Mouse (Mus musculus): ENCODE data around the gene Igsf9. TPM values are rescaled to one million over a fixed set of nuclear protein-coding genes. Genes with fewer than 3 reads are reported as not detected.

The Igsf9 gene
- total and polyA plus RNA-seq, 3 experiments: 0.12 to 0.38 TPM; not detected in 1

DNA sequence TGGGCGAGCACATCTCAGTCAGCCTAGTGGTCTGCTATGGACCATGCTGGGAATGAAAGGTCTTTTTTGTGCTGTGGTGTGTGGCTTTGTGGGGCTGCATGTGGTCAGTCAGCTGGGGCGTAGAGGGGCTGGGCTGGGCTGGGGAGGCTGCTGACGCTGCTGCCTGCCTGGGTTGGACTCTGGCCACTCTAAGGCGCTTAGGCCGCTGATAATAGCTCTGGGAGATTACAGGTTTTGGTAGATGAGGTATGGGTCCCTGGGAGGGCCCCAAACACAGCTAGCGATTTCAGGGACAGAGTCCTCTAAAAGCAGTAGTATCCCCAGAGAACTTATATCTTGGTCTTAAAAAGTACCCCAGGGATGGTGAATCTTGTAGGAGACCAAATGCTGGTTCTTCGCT is 7.2 kb downstream of the Igsf9 start:
- TF ChIP-seq ETS1 (IDR thresholded peaks at IDR 0.05; ENCODE audit: low read depth, low read length) (no peak), RCOR1 (IDR thresholded peaks at IDR 0.05; ENCODE audit: low read depth, low read length) (no peak), TCF12 (IDR thresholded peaks at IDR 0.05; ENCODE audit: low read depth, low read length) (no peak), E2F4 (IDR thresholded peaks at IDR 0.05; ENCODE audit: borderline replicate concordance, low read depth, low read length) (no peak), NELFE (IDR thresholded peaks at IDR 0.05; ENCODE audit: low read depth, low read length) (no peak), MXI1 (IDR thresholded peaks at IDR 0.05; ENCODE audit: low read depth, low read length) (no peak), MYB (IDR thresholded peaks at IDR 0.05; ENCODE audit: low read depth, low read length) (no peak), CHD2 (IDR thresholded peaks at IDR 0.05; ENCODE audit: low read length) (no peak), SIN3A (IDR thresholded peaks at IDR 0.05; ENCODE audit: low read length) (no peak), MEF2A (IDR thresholded peaks at IDR 0.05; ENCODE audit: extremely low read depth, insufficient replicate concordance, low read depth, low read length, poor library complexity, severe bottlenecking) (no peak), CTCF (IDR thresholded peaks at IDR 0.05 in 2 of 3, conservative IDR thresholded peaks at IDR 0.05 in 1 of 3; ENCODE audit: control insufficient read depth in 1 of 3, insufficient read depth in 1 of 3, low read depth in 2 of 3, low read length in 3 of 3, poor library complexity in 1 of 3, severe bottlenecking in 1 of 3) (no peak), MAZ (IDR thresholded peaks at IDR 0.05; ENCODE audit: low read depth, low read length) (no peak)
- Histone ChIP-seq H3K79me2 (ENCODE audit: control insufficient read depth, insufficient read depth, low read length, poor library complexity) (no peaks in the 10 kb centered on the region), H3K4me3 (ENCODE audit: control insufficient read depth in 1 of 2, insufficient read depth in 1 of 2, low read depth in 2 of 2, low read length in 2 of 2) (no peak overlapping the region), H3K36me3 (ENCODE audit: control insufficient read depth in 1 of 2, insufficient read depth in 2 of 2, low read length in 2 of 2) (no peaks in the 10 kb centered on the region), H3K27me3 (ENCODE audit: control insufficient read depth in 1 of 2, insufficient read depth in 2 of 2, low read length in 2 of 2) (peaks cover 4 to 8% of the 10 kb centered on the region in 2 experiments; a peak in 3 of 4 replicates), H3K4me1 (ENCODE audit: control insufficient read depth in 1 of 2, insufficient read depth in 2 of 2, low read length in 2 of 2) (no peaks in the 10 kb centered on the region), H3K27ac (ENCODE audit: control insufficient read depth, low read depth, low read length) (no peak overlapping the region), H3K9me3 (replicated peaks; ENCODE audit: insufficient read depth, low read length) (no peaks in the 10 kb centered on the region), H3K9ac (ENCODE audit: control insufficient read depth, low read depth, low read length, poor library complexity, severe bottlenecking) (no peak overlapping the region)
- DNase-seq (ENCODE audit: low read depth, low spot score): no peak

DNA sequence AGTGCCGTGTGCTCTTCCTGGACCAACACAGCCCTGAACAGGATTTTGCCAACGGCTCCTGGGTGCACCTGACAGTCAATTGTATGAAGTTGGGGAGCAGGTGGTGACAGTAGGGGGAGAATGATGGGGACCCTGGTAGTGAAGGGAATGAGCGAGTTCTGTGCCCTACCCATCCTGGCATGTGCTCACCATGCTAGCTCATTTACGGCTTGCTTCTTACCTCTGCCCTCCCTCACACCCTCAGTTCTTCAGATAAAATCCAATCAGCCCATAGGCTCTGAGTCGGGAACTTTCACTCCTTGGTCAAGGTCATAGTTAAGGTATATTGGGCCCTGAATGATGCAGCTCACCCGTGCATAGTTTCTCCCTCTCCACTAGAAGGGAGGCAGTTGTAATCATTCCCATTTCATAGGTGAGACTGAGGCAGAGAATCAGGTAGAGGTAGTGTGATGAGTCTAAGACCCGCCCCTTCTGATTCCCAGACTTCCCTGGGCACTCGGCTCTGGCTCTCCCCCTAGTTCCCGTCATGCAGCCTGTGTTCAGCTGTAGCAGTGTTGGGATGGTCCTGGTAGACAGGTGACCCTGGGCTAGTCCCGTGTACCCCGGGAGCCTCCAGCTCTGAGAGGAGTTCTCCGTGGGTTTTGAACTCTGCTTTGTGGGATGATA is 8.1 kb downstream of the Igsf9 start:
- Histone ChIP-seq H3K27ac (ENCODE audit: control insufficient read depth, low read depth, low read length) (no peak overlapping the region), H3K9ac (ENCODE audit: control insufficient read depth, low read depth, low read length, poor library complexity, severe bottlenecking) (no peak overlapping the region), H3K9me3 (replicated peaks; ENCODE audit: insufficient read depth, low read length) (no peaks in the 10 kb centered on the region), H3K27me3 (ENCODE audit: control insufficient read depth in 1 of 2, insufficient read depth in 2 of 2, low read length in 2 of 2) (peaks cover 4 to 6% of the 10 kb centered on the region in 2 experiments; a peak in 2 of 4 replicates), H3K4me3 (ENCODE audit: control insufficient read depth in 1 of 2, insufficient read depth in 1 of 2, low read depth in 2 of 2, low read length in 2 of 2) (no peak overlapping the region), H3K4me1 (ENCODE audit: control insufficient read depth in 1 of 2, insufficient read depth in 2 of 2, low read length in 2 of 2) (no peaks in the 10 kb centered on the region), H3K36me3 (ENCODE audit: control insufficient read depth in 1 of 2, insufficient read depth in 2 of 2, low read length in 2 of 2) (no peaks in the 10 kb centered on the region), H3K79me2 (ENCODE audit: control insufficient read depth, insufficient read depth, low read length, poor library complexity) (no peaks in the 10 kb centered on the region)
- TF ChIP-seq USF2 (IDR thresholded peaks at IDR 0.05; ENCODE audit: borderline replicate concordance in 1 of 2, insufficient read depth in 1 of 2, low read depth in 1 of 2, low read length in 2 of 2) (no peak), HCFC1 (IDR thresholded peaks at IDR 0.05; ENCODE audit: low read depth, low read length) (no peak), MYB (IDR thresholded peaks at IDR 0.05; ENCODE audit: low read depth, low read length) (no peak), NELFE (IDR thresholded peaks at IDR 0.05; ENCODE audit: low read depth, low read length) (no peak), RCOR1 (IDR thresholded peaks at IDR 0.05; ENCODE audit: low read depth, low read length) (no peak), CHD1 (IDR thresholded peaks at IDR 0.05; ENCODE audit: low read depth, low read length) (no peak), ETS1 (IDR thresholded peaks at IDR 0.05; ENCODE audit: low read depth, low read length) (no peak), RAD21 (IDR thresholded peaks at IDR 0.05; ENCODE audit: low read depth, low read length) (no peak), SIN3A (IDR thresholded peaks at IDR 0.05; ENCODE audit: low read length) (no peak), MAZ (IDR thresholded peaks at IDR 0.05; ENCODE audit: low read depth, low read length) (no peak), ZMIZ1 (IDR thresholded peaks at IDR 0.05; ENCODE audit: low read depth, low read length) (no peak), MAFK (IDR thresholded peaks at IDR 0.05; ENCODE audit: borderline replicate concordance, low read depth, low read length) (no peak), MAX (IDR thresholded peaks at IDR 0.05; ENCODE audit: low read length) (no peak), MXI1 (IDR thresholded peaks at IDR 0.05; ENCODE audit: low read depth, low read length) (no peak), E2F4 (IDR thresholded peaks at IDR 0.05; ENCODE audit: borderline replicate concordance, low read depth, low read length) (no peak), TBP (IDR thresholded peaks at IDR 0.05; ENCODE audit: low read depth, low read length) (no peak), POLR2AphosphoS2 (IDR thresholded peaks at IDR 0.05; ENCODE audit: low read length) (no peak)
- no peak for DNase-seq (ENCODE audit: low read depth, low spot score)
